Mouse (Mus musculus) lung, postnatal 0 days (tissue): ENCODE data around the gene Ncbp2.

Source experiments
- CTCF ChIP-seq: IDR thresholded peaks from 2 replicates; pipeline ENCODE4 v1.5.1; 2016; ENCODE audit warnings: antibody characterized with exemption, mild to moderate bottlenecking
- EP300 ChIP-seq: IDR thresholded peaks from 2 replicates; pipeline ENCODE4 v1.6.1; 2016; ENCODE audit warnings: antibody characterized with exemption, mild to moderate bottlenecking, control low read depth

- peak; percentile 9; the same call in 1 of the 2 replicates for TF ChIP-seq CTCF
- no peak for TF ChIP-seq EP300
These were observed 32.6 kb downstream of the Ncbp2 start for GRCm38 (mm10) chr16:31980946-31981345.
